Mouse (Mus musculus): Measurements from ENCODE around the gene Eml6. TPM values are rescaled to one million over a fixed set of nuclear protein-coding genes. Genes with fewer than 3 reads are reported as not detected.
A peak's percentile ranks its signal among the peaks of the same experiment; 100 is the strongest.

Gene Eml6
- polyA plus RNA-seq, 1 experiment from 2014 or later: 0.52 TPM

DNA sequence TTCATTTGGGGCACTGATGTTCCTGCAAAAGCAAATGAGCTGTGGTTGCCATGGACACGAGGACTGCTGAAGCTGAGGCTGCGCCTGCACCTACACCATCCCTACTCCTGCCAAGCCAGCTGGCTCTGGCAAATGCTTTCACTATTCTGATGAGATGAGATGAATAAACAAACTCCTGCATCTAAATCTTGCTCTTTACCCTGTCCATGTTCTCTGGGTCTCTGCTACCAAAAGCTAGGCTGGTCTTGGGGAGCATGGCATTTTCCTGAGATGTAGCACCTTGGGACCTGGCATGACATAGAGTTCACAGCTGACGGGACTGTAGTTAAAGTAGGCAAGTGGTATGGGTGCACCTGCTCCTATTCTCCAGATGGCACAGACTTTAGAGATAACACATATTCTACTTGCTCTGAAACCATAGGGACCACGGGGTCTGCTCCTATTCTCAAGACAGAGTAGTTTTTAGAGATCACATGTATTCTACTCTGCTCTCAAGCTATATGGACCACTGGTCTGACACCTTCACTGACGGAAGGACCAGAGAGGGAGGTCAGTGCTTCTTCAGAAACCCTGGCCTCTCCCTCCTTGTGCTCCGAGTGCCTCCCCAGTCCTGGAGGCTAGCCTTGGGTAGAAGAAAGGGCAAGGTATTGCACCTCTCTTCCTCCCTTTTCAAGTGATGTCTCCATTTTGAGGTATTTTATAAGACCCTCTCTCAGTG lies 236.8 kb downstream of the Eml6 start:
- no peak for ATAC-seq (ENCODE audit: extremely low read depth, insufficient number of reproducible peaks, low FRiP score, low TSS enrichment)
- no peak overlapping the region for H3K4me3 ChIP-seq
- 68% methylated on average over 6 of the region's 6 CpGs for WGBS

DNA sequence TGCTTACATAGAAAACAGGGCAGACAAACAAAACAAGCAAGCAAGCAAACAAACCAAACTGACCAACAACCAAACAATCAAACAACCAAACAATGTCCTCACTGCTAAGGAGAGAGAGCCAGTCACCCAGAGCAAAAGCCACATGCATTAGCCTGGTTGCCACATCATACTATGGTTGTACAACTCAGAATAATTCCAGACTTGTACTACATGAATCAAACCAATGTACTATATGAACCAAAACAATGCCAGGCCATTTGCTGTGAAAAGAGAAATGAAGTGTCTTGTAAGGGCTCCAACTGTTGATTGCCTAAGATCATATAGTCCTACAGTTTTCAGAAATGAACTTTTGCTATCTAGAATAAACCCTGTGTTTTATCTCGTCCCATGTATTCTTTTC lies 237.3 kb downstream of the Eml6 start:
- Histone ChIP-seq H3K9ac (no peak overlapping the region), H3K9me3 (no peaks in the 10 kb centered on the region), H3K36me3 (no peaks in the 10 kb centered on the region), H3K27me3 (replicated peaks) (no peaks in the 10 kb centered on the region), H3K4me2 (no peak overlapping the region), H3K27ac (replicated peaks) (no peak overlapping the region), H3K4me1 (peaks cover 10% of the 10 kb centered on the region; the same call in 1 of the 2 replicates), H3K4me3 (no peak overlapping the region)
- no peak for ATAC-seq (ENCODE audit: extremely low read depth, insufficient number of reproducible peaks, low FRiP score, low TSS enrichment)
- 55% methylated on average over 1 of the region's 1 CpGs for WGBS

More for the DNA sequence above, 236.8 kb downstream of the Eml6 start:
- Histone ChIP-seq H3K9ac (no peak overlapping the region), H3K4me2 (no peak overlapping the region), H3K4me1 (peaks cover 15% of the 10 kb centered on the region), H3K27ac (replicated peaks) (no peak overlapping the region), H3K36me3 (no peaks in the 10 kb centered on the region), H3K9me3 (no peaks in the 10 kb centered on the region), H3K27me3 (replicated peaks) (no peaks in the 10 kb centered on the region)

GRCm38 (mm10) chr11:29787473-29787872 lies 238.4 kb downstream of the Eml6 start:
- Histone ChIP-seq H3K4me3 (no peak overlapping the region), H3K4me1 (peaks cover 13% of the 10 kb centered on the region), H3K9me3 (no peaks in the 10 kb centered on the region), H3K4me2 (no peak overlapping the region), H3K27me3 (replicated peaks) (no peaks in the 10 kb centered on the region), H3K27ac (replicated peaks) (no peak overlapping the region), H3K36me3 (no peaks in the 10 kb centered on the region), H3K9ac (no peak overlapping the region)
- ATAC-seq (ENCODE audit: extremely low read depth, insufficient number of reproducible peaks, low FRiP score, low TSS enrichment): no peak
- WGBS: 13% methylated on average over 5 of the region's 5 CpGs

DNA sequence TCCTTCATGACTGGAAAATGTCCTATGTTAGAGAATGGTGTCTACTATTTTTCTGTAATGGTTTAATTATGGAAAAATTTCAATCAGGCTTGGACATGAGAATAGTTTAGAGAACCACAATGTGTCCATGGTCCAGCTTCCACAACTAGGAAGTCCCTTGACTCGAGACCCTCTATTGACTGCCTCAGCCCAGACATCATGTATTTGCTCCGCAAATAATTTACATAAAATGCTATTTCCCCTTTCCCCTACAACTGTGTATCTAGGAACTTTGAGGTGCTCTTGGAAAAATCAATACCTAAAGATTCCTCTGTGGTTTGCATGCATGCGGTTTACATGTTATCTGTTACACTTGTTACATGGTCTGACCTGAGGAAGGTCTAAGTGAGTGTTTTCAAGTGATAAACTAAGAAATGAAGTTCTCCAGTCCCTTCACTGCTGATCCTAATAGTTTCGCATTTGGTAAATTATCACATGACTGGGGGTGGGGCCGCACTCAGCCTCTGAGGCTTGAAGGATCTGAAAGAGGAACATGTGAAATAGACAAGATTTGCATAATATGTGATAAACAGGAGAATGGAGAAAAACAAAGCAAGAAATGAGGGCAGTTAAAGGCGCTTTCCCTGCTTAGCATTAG lies 239.1 kb downstream of the Eml6 start:
- Histone ChIP-seq H3K4me2 (no peak overlapping the region), H3K36me3 (no peaks in the 10 kb centered on the region), H3K9ac (no peak overlapping the region), H3K4me1 (peaks cover 15% of the 10 kb centered on the region), H3K4me3 (no peak overlapping the region), H3K9me3 (no peaks in the 10 kb centered on the region), H3K27ac (replicated peaks) (no peak overlapping the region), H3K27me3 (replicated peaks) (no peaks in the 10 kb centered on the region)
- 73% methylated on average over 6 of the region's 6 CpGs for WGBS
- no peak for ATAC-seq (ENCODE audit: extremely low read depth, insufficient number of reproducible peaks, low FRiP score, low TSS enrichment)

DNA sequence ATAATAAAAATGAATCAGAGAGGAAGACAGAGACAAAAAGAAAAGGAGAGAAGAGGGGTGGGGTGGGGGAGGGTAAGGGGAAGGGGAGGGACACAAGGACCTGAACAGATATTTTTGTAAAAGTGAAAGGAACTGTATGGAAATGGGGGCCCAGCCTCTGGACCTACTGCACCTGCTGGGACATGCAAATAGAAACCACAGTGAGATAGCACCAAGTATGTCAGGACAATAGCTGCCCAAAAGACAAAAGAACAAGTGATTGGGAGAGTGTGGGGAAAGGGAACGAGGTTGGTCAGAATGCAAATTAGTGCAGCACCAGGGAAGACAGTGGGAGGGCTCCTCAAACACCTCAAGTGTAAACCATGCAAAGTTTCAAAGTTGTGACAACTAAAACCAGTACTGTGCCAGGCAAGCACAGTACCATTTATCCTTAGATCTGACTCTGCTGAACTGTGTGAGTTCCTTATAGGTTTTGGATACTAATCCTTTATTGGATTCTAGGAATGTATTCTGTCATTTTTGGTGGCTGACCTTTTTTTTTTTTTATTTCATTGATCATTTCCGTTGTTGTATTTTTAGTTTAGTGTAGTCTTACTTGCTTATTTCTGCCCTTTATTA lies 246.3 kb downstream of the Eml6 start:
- no peak overlapping the region for H3K27ac ChIP-seq (replicated peaks)
- no peaks in the 10 kb centered on the region for H3K27me3 ChIP-seq (replicated peaks)
- no peak overlapping the region for H3K4me2 ChIP-seq
- H3K36me3 ChIP-seq: no peaks in the 10 kb centered on the region
- no peaks in the 10 kb centered on the region for H3K9me3 ChIP-seq
- no peak for ATAC-seq (ENCODE audit: extremely low read depth, insufficient number of reproducible peaks, low FRiP score, low TSS enrichment)
- H3K4me3 ChIP-seq: no peak overlapping the region
- H3K4me1 ChIP-seq: peaks cover 18% of the 10 kb centered on the region
- H3K9ac ChIP-seq: no peak overlapping the region
- 55% methylated on average over 2 of the region's 2 CpGs for WGBS

- Histone ChIP-seq H3K4me1 (peaks cover 23% of the 10 kb centered on the region), H3K27me3 (replicated peaks) (no peaks in the 10 kb centered on the region), H3K4me3 (no peak overlapping the region), H3K9me3 (no peaks in the 10 kb centered on the region), H3K4me2 (no peak overlapping the region), H3K36me3 (no peaks in the 10 kb centered on the region), H3K9ac (no peak overlapping the region), H3K27ac (replicated peaks) (peak overlapping the region; percentile 87)
- no peak for ATAC-seq (ENCODE audit: extremely low read depth, insufficient number of reproducible peaks, low FRiP score, low TSS enrichment)
- 77% methylated on average over 3 of the region's 3 CpGs for WGBS
These were observed 246.9 kb downstream of the Eml6 start for GRCm38 (mm10) chr11:29778936-29779335.

DNA sequence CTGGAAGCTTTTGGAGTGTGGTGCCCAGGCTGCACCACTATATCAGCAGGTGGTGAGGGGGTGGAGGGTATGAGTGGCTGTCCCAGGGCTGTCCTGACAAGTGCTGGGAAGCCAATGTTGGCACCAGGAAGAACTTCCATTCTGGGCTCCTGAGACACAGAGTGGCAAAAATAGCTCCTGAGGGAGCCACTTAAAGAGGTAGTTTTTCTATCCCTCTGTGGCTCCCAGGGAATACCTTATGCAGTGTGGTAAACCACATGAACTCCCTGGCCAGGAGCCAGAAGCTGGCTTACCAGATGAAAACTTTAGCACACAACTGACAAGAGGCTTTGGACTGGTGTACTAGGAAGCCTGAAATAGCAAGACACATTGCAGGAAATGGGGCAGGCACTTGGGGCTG lies 247.9 kb downstream of the Eml6 start:
- Histone ChIP-seq H3K36me3 (no peaks in the 10 kb centered on the region), H3K27ac (replicated peaks) (peak overlapping the region; percentile 87)
- ATAC-seq (ENCODE audit: extremely low read depth, insufficient number of reproducible peaks, low FRiP score, low TSS enrichment): peak; percentile 66; the same call in 1 of the 2 replicates

DNA sequence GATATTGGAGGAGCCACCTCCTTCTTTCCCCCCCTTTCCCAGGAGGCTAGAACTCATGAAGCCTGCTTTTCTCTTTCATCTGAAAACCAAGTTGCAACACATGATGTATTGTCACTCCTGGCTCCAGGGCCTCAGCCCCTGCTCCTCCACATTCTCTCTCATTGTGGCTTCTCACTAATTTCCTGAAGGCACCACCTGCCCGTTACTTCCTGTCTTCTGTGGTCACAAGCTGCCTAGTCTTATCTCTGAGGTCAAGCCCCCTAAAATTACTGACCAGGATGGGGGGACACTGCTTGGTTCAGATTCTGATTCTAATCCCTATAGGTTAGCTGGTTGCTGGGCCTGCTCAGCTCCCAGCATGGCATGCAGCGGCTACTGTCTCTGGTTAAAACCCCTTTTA lies 251.1 kb downstream of the Eml6 start:
- 56% methylated on average over 2 of the region's 2 CpGs for WGBS
- no peak for ATAC-seq (ENCODE audit: extremely low read depth, insufficient number of reproducible peaks, low FRiP score, low TSS enrichment)
- Histone ChIP-seq H3K4me2 (no peak overlapping the region), H3K27ac (replicated peaks) (no peak overlapping the region; the same call in 1 of the 2 replicates), H3K9ac (no peak overlapping the region), H3K27me3 (replicated peaks) (no peaks in the 10 kb centered on the region), H3K4me3 (no peak overlapping the region), H3K9me3 (no peaks in the 10 kb centered on the region), H3K36me3 (no peaks in the 10 kb centered on the region), H3K4me1 (peaks cover 45% of the 10 kb centered on the region)

More for the DNA sequence above, 247.9 kb downstream of the Eml6 start:
- Histone ChIP-seq H3K27me3 (replicated peaks) (no peaks in the 10 kb centered on the region), H3K4me1 (peaks cover 25% of the 10 kb centered on the region), H3K9me3 (no peaks in the 10 kb centered on the region), H3K9ac (no peak overlapping the region), H3K4me3 (no peak overlapping the region), H3K4me2 (no peak overlapping the region)

DNA sequence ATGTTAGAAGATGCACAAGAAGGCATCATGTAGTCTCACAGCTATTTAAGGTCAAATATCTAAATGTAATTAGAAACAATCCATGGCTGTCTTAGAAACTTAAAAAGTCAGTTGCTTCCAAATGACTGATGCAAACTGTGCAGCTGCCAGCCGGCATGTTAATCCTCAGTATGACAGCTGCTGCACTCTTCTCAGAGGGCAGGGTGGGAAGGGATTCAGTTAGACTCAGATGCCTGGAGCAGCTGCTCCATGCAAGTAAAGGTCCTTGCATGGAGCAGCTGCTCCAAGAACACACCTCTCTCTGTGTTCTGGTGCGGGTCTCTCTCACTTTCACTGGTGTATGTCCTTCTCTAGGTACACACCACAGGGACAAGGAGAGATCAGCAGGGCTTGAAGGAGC lies 251.5 kb downstream of the Eml6 start:
- H3K4me2 ChIP-seq: no peak overlapping the region
- no peaks in the 10 kb centered on the region for H3K27me3 ChIP-seq (replicated peaks)
- no peaks in the 10 kb centered on the region for H3K36me3 ChIP-seq
- no peak overlapping the region; the same call in 1 of the 2 replicates for H3K27ac ChIP-seq (replicated peaks)
- H3K9ac ChIP-seq: no peak overlapping the region
- no peak overlapping the region for H3K4me3 ChIP-seq
- 40% methylated on average over 2 of the region's 2 CpGs for WGBS
- peaks cover 45% of the 10 kb centered on the region for H3K4me1 ChIP-seq
- H3K9me3 ChIP-seq: no peaks in the 10 kb centered on the region
- ATAC-seq (ENCODE audit: extremely low read depth, insufficient number of reproducible peaks, low FRiP score, low TSS enrichment): no peak

- no peak overlapping the region for H3K9ac ChIP-seq
- H3K4me1 ChIP-seq: peaks cover 38% of the 10 kb centered on the region
- no peaks in the 10 kb centered on the region for H3K9me3 ChIP-seq
- 35% methylated on average over 1 of the region's 1 CpGs for WGBS
- no peaks in the 10 kb centered on the region for H3K27me3 ChIP-seq (replicated peaks)
- H3K4me2 ChIP-seq: no peak overlapping the region
- H3K27ac ChIP-seq (replicated peaks): no peak overlapping the region
- no peak for ATAC-seq (ENCODE audit: extremely low read depth, insufficient number of reproducible peaks, low FRiP score, low TSS enrichment)
- no peak overlapping the region for H3K4me3 ChIP-seq
- no peaks in the 10 kb centered on the region for H3K36me3 ChIP-seq
These were observed 253.6 kb downstream of the Eml6 start for GRCm38 (mm10) chr11:29772279-29772678.

- no peak for ATAC-seq (ENCODE audit: extremely low read depth, insufficient number of reproducible peaks, low FRiP score, low TSS enrichment)
- H3K27ac ChIP-seq (replicated peaks): peak overlapping the region; percentile 50
- 0 out of 2 replicates have a peak overlapping the region, but pooled peaks have one; percentile 24 for H3K9ac ChIP-seq
- no peaks in the 10 kb centered on the region for H3K36me3 ChIP-seq
- no peak overlapping the region for H3K4me2 ChIP-seq
- 27% methylated on average over 3 of the region's 3 CpGs for WGBS
- H3K4me3 ChIP-seq: no peak overlapping the region
- H3K4me1 ChIP-seq: peaks cover 36% of the 10 kb centered on the region
- H3K9me3 ChIP-seq: no peaks in the 10 kb centered on the region
- no peaks in the 10 kb centered on the region for H3K27me3 ChIP-seq (replicated peaks)
These were observed 255.0 kb downstream of the Eml6 start for GRCm38 (mm10) chr11:29770666-29771400.

Data from heart, embryonic 13.5 days (tissue).